Mouse (Mus musculus) kidney, postnatal 4 days (tissue): ENCODE results near the gene Mcrs1.
A peak's percentile ranks its signal among the peaks of the same experiment; 100 is the strongest.
"Not testable (repeated sequence)": the region's sequence is repeated elsewhere in the genome, so short reads cannot be mapped to it uniquely, and the experiment has no call there.

Source experiments
- DNase-seq, 2 experiments: peaks; one replicate each; pipeline ENCODE4 v3.0.0; 2021; ENCODE audit warnings: mixed read lengths in 2 of 2

Gene Mcrs1

DNA sequence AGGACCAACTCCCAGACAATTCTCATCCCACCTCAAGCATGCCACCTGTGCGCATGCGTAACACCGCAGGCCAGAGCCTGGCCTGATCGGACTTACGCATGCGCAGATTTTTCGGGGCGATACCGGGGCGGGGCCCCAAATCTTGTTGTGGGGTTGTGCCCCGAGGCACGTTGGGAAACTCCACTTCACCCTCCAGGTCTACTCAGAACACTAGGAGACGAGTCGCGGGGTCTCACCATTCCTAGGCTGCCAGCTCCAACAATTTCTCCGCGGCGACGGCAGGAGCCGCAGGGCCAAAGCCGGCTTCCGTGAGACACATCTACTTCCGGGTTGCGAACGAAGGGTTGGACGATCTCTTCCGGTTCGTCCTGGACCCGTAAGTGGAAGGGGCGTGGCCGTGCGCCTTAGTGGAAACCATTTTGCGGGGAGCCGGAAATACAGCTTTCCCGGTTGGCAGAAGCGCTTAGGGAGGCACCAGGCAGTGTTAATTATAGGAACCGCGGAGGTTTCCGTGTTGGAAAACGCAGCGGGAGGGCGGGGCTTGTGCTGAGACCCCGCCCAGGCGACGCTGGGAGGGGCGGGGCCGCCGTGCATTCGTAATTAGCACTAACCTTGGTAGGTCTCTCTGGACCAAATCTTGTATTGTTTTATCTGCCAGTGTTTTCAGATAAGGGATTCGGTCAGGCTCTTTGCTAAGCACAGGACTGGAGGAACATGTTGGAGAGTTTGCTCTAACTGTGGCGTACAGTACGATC lies at the start of gene Mcrs1:
Gene Mcrs1 (minus strand): TSS at position 336 of the 755 bp plus-strand sequence.
- DNase-seq, result peak; percentile 97 to 98

DNA sequence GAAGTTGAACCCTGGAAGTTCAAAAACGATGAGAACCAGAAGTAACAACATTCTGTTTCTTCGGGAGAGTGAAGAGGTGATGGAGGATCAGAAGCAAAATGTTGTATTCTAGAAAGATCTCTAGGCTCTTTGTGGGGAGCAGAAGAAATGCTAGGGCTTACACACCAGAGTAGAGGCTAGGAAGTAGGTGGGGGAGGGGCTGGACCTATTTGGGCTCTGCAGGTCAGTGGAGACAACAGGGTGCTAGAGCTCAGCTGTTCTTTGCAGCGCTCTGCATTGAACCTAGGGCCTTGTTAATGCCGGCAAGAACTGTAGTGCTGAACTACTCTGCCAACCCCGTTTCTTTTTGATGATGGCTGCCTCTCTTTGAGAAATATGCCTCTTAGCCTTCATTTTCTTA lies 44.5 kb upstream of the Mcrs1 start:
- peak in 1 of 2 experiments; percentile 37 for DNase-seq

DNA sequence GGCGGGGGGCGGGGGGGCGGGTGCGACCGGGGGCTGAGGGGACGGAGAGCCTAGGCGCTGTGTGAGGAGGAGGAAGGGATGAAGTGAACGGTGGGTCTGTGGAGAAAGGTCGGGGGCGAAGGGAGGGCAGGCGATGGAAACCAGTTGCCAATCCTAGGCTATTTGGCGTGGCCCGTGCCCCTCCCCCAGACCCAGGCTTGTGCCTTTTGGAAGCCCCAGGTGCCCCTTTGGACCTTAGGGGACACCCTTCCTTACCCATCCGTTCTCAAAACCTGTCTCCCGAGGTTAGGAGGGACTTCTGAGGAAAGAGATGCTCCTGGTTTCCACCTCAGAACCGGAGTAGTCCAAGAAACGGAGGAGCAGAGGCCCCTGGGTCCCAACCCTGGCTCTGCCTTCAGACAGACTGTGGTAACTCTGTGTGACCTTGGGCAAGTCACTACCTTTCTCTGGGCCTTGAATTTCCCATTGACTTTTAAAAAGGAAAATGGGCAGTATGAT lies 43.8 kb upstream of the Mcrs1 start, which contains the start of gene Fam186b:
Gene Fam186b (minus strand): TSS at position 405 of the 498 bp plus-strand sequence.
- DNase-seq, result peak; percentile 65 to 71

DNA sequence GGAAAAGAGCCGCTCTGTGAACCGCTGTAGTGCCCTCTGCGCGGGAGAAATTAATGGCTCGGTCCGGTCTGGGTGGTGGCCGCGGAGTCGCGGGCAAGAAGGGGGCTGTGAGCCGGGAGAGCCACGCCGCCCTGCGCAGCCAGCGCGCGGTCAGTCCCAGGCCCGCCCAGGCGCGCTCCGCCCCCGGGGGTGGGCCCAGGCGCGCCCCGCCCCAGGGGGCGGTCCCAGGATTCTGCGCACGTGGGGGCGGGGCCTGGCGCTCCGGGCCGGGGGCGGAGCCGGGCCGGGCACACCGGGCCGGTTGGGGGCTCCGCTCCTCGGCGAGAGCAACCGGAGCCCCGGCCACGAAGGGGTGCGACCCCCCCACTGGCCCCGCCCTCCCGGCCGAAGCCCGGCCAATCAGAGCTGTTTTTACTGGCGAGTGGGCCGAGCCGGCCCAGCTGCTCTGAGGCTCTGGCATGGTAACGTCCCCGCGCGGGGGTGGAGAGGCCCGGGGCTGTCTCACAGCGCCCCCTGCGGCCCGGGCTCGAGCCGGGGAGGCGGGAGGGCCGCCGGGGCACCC lies 43.1 kb upstream of the Mcrs1 start, which contains the start of gene Prpf40b:
Gene Prpf40b (plus strand): TSS at position 275 of the 562 bp plus-strand sequence.
- peak; percentile 94 to 97 for DNase-seq

DNA sequence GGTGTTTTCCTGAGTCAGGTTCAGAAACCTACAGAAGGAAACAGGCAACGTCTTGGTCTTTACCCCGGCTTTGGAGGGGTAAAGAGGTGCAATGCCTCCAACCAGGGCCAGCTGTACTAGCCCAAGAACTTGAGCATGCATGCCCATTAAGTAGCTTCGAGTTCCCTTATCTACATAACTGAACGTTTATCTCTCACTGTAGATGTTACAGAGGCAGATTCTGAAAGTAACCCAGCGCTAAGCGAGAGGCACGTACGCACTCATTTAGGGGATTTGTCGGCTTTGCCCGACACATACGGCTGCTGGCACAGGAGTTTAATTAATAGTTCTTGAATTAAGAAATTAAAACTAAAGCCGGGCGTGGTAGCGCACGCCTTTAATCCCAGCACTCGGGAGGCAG lies 42.5 kb upstream of the Mcrs1 start:
- DNase-seq, result no peak

DNA sequence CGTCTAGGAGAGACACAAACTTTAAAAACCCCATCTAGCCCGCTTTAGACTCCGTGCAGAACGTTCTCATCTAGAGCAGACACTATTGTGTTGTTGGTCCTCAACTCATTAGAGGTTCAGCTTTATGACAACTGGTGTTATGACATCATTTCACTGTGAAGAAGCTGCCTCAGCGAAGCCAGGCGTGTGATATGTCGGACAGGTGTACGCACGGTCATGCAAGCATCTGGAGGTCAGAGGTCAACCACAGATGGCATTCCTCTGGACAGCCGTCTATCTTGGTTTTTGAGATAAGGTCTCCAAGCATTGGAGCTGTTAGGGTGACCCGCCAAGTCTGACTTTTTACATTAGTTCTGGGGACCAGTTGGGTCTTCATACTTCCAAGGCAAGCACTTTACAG lies 38.8 kb upstream of the Mcrs1 start:
- DNase-seq, result no peak

DNA sequence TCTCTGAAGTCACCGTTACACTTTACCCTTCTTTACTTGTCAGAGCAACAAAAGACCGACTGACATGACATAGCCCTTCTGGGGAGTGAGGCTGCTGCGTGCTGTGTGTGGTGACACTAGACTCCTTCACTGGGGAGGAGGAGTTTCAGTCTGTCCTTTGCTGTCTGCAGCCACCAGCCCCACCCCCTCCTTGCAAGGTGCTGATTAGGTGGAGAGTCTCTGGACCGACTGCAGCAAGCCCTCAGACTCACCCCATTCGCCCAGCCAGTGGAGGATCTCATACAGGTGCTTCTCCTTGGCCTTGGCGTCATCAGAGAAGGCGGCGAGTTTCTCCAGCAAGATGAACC lies 33.4 kb upstream of the Mcrs1 start:
- DNase-seq, result no peak

DNA sequence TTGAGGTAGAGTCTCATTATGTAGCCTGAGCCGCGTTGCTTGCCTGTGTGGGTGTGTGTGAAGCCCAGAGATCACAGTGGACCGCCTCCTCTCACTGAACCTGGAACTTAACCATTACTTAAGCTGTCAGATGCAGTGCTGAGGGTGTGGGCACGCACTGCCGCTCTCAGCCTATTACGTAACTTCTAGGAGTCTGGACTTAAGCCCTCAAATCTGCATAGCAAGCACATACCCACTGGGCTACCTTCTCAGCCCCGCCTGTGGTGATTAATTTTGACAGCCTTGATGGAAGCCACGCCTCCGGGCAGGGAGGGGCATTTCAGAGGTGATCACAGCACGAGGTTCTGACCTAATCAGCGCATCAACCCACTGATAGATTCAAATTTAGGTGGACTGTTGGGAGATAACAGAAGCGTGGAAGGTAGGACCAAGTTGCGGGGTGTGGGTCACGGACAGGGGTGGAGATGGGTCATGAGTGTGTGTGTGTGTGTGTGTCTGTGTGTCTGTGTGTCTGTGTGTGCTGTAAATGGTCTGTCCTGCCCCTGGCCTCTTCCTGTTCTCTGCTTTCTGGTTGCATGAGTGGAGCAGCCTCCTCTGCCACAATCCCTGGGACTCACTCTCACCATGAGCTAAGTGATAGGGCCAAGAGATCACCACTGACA lies 32.9 kb upstream of the Mcrs1 start:
- DNase-seq, result peak; percentile 39 to 67

DNA sequence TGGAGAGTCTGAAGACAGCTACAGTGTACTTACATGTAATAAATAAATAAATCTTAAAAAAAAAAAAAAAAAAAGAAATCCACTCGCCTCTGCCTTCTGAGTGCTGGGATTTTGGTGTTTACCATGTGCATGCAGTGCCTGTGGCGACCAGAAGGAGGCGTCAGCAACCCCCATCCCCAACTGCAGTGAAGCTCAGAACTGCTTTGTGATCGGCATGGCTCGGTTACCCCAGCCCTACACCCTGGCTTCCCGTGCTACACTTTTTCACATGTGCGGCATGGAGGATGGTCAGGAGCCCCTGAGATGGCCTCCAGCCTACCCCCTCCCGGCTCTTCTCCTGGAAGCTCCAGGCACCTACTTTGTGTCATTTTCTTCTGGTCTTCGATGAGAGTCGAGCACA lies 31.7 kb upstream of the Mcrs1 start:
- DNase-seq, result peak in 1 of 2 experiments; percentile 24

DNA sequence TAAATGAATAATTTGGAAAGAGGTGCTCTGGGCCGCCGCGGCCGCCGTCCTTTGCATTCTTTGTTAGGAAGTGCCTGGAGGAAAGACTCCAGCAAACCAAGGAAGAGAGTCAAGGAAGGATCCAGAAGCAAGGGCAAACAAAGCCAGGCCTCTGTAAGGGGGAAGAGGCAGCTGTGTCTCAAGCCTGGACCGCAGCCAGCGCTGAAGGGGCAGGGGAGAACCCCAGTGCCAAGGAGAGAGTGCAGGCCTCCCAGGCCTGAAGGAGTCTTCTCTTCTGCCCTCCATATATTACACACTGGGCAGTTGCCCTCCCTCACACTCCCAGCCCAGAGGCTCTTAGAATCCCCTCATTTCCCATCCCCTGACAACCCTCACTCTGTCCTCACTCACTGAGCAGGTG lies 26.5 kb upstream of the Mcrs1 start:
- DNase-seq, result no peak

DNA sequence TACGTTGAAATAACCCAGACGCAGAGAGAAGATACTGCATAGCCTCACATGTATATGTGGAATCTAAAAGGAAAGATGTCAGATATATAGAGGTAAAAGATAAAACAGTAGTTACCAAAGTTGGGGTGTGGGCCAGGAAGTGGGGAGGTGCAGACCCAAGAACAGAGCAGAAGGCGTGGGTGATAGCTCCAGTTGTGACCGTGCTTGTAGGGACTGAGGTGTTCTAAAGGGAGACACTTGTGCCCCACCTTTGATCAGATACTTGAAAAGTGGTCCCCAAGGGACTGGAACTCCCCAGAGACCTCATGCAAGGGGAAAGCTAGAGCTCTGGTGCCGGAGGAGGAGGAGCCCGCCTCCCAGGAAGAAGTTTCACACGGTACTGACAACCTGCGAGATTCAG lies 24.3 kb upstream of the Mcrs1 start:
- no peak for DNase-seq

DNA sequence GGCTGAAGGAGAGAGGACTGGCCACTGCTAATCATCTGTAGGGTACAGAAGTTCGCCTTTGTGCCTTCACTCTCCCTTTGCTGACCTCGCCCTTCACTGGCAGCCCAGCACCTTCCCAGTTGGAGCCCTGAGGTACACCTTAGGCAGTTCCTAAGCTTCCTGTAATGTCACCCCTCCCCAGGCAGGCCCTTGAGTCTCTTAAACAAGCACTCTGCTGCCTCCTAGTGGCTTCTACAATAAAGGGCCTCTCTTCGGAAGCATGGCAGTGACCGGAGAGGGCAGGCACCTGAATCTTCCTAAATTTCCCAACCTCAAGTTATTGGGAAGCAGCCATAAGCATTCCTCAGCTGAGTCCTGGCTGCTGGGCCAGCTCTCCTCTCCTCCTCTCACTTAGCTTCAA lies 13.9 kb upstream of the Mcrs1 start:
- DNase-seq, result peak; percentile 70 to 80

DNA sequence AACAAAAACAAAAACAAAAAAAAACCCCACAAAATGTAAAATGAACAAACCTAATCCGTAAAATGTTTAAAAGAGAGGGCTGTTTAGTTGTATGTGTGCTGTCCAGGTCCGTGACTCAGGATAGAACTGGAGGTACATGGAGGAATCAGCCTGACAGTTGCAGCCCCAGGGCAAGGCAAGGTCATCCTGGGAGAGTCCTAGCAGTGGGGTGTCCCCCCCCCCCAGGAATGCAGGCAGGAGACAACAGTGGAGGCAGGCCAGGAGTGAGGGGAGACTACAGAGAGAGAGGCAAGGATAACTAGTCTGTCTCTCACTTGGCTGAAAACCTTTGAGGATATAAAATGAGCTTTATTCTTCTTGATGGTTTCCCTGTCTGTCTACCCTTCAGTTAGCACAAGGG lies 12.6 kb upstream of the Mcrs1 start:
- DNase-seq, result no peak

DNA sequence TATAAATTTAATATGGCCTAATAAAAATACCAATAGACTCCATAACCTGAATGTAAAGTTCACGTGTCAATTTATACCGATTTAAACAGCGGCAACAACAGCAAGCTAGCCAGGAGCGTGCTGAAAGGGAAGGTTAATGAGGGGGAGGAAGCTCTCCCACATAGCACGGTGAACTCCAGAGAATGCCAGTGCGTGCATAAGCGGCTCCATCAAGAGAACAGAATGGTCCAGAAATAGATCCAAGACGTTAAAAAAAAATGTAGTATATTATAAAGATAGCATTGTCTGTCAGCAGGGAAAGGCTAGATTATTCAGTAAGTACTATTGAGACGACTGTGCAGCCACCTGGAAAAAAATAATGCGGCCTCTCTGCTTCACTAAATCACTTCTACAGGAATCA lies 10.9 kb upstream of the Mcrs1 start:
- no peak for DNase-seq

DNA sequence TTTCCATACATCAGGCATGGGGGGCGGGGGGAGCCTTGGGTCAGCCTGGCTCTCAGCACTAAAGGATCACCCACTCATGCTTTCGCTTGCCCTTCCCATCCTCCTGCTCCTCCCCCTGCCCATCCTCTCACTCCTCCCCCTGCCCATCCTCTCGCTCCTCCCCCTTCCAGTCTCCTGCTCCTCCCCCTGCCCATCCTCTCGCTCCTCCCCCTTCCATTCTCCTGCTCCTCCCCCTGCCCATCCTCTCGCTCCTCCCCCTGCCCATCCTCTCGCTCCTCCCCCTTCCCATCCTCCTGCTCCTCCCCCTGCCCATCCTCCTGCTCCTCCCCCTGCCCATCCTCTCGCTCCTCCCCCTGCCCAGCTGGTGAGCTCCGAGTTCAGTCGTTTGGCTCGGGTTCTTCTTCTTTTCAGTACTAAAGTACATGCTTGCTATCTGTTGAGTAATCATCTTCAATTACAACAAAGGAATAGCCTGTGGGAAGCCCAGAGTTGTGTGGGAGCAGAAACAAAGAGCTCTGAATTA lies 8.0 kb upstream of the Mcrs1 start:
- DNase-seq, result peak; percentile 83 to 89

DNA sequence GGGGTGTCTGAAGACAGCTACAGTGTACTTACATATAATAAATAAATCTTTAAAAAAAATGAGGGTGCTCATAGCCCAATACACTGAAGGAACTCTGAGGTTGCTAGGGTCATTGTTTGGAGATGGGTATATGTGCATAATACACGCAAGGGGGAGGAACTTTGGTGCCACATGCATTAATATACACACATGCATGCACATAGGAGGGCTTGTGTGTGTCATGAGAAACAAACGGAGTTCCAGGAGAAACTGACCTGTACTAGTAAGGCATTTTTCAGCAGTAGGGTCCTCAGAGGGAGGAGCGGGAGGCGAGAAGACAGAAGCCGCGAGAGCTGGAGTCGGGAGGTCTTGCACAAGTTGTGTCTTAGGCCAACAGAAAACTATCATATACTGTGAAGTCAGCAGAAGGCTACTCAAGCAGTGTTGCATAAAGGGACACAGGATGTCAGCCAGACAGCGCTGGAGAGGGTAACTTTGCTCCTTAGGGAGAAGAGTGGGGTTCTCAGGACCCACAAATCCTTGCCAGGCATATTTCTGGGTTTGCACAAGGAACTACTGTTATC lies 7.5 kb upstream of the Mcrs1 start:
- no peak for DNase-seq

DNA sequence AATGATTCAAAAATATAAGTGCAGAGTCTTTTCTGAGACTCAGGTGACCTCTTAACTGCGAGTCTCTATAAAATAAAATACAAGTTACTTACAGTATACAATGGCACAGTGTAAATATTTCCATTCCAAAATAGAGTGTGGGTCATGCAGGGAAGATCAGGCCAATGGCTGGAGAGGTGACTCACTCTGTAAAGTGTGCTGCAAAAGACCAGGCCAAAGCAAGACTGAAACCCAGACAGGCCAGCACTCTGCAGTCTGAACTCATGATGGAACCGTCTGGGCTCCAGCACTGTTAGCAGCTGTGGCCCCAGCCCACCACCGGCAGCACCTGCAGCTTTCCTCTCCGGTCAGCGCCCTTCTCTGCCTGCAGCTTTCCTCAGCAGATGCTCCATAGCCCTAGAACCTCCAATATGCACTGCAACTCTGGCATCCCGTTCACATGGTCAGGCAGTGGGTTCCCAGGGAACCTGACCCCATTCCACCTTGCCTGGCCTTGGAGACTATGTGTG lies 3.5 kb upstream of the Mcrs1 start:
- DNase-seq, result no peak

DNA sequence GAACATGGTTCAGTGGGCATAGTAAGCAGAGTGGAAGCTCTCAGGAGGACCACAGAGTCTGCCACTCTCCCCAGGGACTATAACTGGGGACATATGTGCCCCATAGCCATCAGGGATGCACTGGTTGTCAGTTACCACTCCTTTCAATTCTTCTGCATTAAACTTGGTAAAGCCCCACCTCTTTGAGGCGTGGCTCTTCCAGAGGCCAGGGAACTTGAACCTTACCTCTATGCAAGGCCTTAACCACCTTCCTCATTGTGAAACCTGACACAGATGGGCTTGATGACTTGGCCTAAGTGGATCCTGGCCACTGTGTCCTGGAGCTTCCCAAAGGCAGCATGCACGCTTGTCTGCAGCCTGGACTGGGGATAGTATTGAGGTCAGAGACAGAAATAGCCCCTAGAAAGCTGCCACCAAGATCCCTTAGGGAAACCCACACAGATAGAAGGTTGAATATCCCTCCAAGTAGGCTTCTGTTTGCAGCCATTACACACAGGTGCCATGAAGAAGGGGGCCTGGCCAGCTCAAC lies 2.8 kb upstream of the Mcrs1 start:
- no peak for DNase-seq

DNA sequence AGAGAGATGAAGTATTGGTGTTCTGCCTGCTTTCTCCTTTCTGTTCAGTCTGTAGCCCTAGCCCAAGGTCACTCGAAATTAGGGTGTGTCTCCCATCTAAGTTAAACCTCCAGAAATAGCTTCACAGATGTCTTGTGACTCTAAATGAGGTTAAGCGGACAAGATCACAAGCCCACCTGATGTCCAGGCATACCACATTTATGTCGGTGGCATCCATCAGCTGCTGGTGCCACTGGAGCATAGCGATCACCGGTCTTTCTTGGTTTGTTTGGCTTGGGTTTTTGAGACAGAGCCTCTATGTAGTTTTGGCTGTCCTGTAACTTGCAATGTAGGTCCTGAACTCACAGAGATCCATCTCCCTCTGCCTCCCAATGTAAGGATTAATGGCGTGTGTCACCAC lies 2.0 kb upstream of the Mcrs1 start:
- no peak for DNase-seq

DNA sequence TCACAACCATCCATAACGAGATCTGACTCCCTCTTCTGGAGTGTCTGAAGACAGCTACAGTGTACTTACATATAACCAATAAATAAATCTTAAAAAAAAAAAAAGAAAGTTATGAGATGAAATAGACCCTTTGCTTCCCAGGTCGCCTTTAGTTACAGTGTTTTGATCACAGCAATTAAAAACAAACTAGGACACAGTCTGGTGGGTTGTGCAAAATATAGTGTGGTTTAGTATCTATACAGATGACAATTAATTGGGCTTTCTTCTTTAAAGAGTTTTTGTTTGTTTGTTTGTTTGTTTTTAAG lies 1.4 kb upstream of the Mcrs1 start:
- DNase-seq, result not testable (repeated sequence)

DNA sequence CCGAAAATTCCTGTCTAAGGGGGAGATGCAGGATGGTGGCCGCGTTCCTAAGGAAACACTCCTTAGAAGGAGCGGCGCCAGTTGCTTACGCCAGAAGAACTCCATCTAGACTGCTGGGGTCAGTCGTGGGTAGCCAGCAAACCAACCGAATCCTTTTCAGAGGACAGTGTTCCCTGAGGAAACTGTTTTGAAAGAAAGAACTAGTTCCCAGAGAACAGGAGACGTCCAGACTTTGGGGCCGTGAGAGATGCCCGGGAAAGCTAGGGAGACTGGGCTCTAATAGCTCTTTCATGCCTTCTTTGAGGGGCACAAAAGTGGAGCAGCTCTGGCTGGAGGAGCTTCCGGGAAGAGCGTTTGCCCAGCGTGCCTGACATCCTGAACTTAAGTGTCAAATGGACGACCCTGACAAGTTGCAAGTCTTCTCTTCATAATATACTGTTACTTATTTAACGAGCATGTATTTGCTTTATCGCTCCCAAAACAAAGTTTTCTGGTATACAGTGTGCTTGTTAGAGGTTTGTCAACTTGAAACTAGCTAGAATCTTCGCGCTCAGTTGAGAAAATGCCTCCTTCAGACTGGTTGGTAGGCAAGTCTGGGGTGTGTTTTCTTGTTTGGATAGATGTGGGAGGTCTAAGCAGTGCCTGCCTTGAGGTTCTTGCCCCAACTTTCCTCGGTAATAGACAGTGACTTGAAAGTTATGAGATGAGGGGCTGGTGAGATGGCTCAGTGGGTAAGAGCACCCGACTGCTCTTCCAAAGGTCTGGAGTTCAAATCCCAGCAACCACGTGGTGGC lies 817 bp upstream of the Mcrs1 start:
- DNase-seq, result peak; percentile 81 to 89

DNA sequence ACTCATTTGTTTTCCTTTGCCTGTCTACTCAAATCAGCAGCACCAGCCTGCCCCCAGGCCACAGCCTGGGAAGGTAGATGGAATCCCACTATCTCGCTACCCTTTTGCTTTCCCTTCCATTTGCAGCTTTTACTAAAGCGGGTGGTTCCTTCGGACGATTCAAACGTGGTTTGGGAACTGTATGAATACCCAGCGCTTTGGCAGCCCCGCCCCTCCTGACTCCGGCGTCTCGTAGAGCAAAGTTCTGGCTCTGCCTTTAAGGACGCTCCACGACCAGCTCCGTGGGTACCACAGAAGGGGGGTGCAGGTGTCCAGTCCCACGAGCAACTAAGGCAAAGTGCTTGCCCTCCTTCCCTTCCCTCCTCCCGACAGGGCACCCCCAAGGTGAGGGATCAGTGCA lies 650 bp downstream of the Mcrs1 start:
- peak; percentile 26 to 58 for DNase-seq
